Mouse (Mus musculus): ENCODE results near the gene Platr25. TPM values are rescaled to one million over a fixed set of nuclear protein-coding genes. Genes with fewer than 3 reads are reported as not detected.
"Not testable (repeated sequence)": the region's sequence is repeated elsewhere in the genome, so short reads cannot be mapped to it uniquely, and the experiment has no call there.

Gene Platr25
- polyA plus RNA-seq, 1 experiment from 2014 or later: 31.1 TPM

DNA sequence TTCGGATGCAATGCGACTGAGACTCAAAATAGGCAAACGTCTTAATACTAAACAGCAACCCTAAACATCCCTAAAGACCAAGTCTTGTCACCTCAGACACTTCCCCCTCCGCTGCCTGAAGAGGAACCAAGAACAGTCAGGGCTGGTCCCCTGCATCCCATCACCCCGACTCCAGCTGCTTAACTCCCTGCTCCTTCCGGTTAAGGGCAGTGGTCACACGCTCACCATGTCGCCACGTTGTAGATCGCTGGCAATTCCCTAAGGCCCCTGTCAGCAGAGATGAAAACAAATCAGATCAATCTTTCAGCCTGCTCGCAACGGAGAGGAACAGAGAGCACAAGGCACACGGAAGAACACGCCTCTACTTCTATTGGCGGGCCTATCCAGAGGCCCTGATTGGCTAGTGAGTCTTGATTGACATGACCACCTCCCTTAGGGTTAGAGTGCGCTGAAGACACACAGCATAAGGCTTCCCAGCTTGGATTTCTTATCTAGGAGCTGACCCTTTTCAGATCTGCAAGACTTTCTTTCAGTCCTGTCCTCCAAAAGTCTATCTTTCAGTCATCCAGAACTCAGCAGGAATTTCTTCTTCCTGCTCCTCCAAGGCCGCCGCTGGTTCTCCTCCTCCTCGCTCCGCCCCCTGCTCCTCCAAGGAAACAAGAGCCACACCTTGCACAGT, 75.8 kb downstream of the Platr25 start:
- not testable (repeated sequence) for H3K36me3 ChIP-seq (ENCODE audit: control insufficient read depth, insufficient read depth, low read length); H3K4me1 ChIP-seq (replicated peaks; ENCODE audit: control insufficient read depth, insufficient read depth, low read length); H3K9me3 ChIP-seq (ENCODE audit: control insufficient read depth, low read length); H3K27me3 ChIP-seq (ENCODE audit: control insufficient read depth, insufficient read depth, low read depth, low read length)
- peak overlapping the region; percentile 53 for H3K4me3 ChIP-seq (ENCODE audit: low read length)
- peak overlapping the region; percentile 64 for H3K9ac ChIP-seq (ENCODE audit: low read length)
- H3K4me2 ChIP-seq (ENCODE audit: low read depth, low read length): peak overlapping the region; percentile 46
- peak overlapping the region; percentile 39; the same call in 1 of the 2 replicates for H3K27ac ChIP-seq (ENCODE audit: low read length)
- ATAC-seq (ENCODE audit: low read depth): peak; percentile 100
- WGBS: under 1% methylated on average over 16 of the region's 20 CpGs

DNA sequence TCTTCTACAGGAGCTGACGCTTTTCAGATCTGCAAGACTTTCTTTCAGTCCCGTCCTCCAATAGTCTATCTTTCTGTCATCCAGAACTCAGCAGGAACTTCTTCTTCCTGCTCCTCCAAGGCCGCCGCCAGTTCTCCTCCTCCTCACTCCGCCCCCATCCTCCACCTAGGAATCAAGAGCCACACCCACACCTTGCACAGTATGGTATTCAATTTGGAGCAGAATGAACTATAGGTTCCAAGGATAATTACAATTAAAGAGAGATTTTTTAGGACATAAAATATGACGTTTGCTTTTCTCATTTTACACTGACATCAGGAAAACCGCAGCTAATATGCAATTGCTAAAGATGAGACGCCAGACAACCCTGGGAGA, 107.2 kb downstream of the Platr25 start:
- peak overlapping the region; percentile 52 for H3K4me2 ChIP-seq (ENCODE audit: low read depth, low read length)
- H3K9ac ChIP-seq (ENCODE audit: low read length): peak overlapping the region; percentile 43
- peak; percentile 81 for ATAC-seq (ENCODE audit: low read depth)
- peaks cover 3% of the 10 kb centered on the region; the same call in 1 of the 2 replicates for H3K9me3 ChIP-seq (ENCODE audit: control insufficient read depth, low read length)
- 19% methylated on average over 8 of the region's 8 CpGs for WGBS
- no peaks in the 10 kb centered on the region for H3K27me3 ChIP-seq (ENCODE audit: control insufficient read depth, insufficient read depth, low read depth, low read length)
- no peak overlapping the region for H3K27ac ChIP-seq (ENCODE audit: low read length)
- peak overlapping the region; percentile 51 for H3K4me3 ChIP-seq (ENCODE audit: low read length)
- no peaks in the 10 kb centered on the region for H3K4me1 ChIP-seq (replicated peaks; ENCODE audit: control insufficient read depth, insufficient read depth, low read length)
- no peaks in the 10 kb centered on the region for H3K36me3 ChIP-seq (ENCODE audit: control insufficient read depth, insufficient read depth, low read length)

- H3K4me2 ChIP-seq (ENCODE audit: low read depth, low read length): peak overlapping the region; percentile 52
- not testable (repeated sequence) for H3K27me3 ChIP-seq (ENCODE audit: control insufficient read depth, insufficient read depth, low read depth, low read length); H3K27ac ChIP-seq (ENCODE audit: low read length); H3K4me1 ChIP-seq (replicated peaks; ENCODE audit: control insufficient read depth, insufficient read depth, low read length); H3K9me3 ChIP-seq (ENCODE audit: control insufficient read depth, low read length); H3K36me3 ChIP-seq (ENCODE audit: control insufficient read depth, insufficient read depth, low read length)
- ATAC-seq (ENCODE audit: low read depth): peak; percentile 100
- under 1% methylated on average over 16 of the region's 16 CpGs for WGBS
- H3K4me3 ChIP-seq (ENCODE audit: low read length): peak overlapping the region; percentile 51
- H3K9ac ChIP-seq (ENCODE audit: low read length): peak overlapping the region; percentile 43
Observed at GRCm38 (mm10) chr13:62652681-62653368, 107.7 kb downstream of the Platr25 start.

GRCm38 (mm10) chr13:62627071-62627470, 133.4 kb downstream of the Platr25 start:
- not testable (repeated sequence) for H3K27me3 ChIP-seq (ENCODE audit: control insufficient read depth, insufficient read depth, low read depth, low read length); H3K9ac ChIP-seq (ENCODE audit: low read length); H3K36me3 ChIP-seq (ENCODE audit: control insufficient read depth, insufficient read depth, low read length); H3K4me1 ChIP-seq (replicated peaks; ENCODE audit: control insufficient read depth, insufficient read depth, low read length); H3K4me2 ChIP-seq (ENCODE audit: low read depth, low read length); ATAC-seq (ENCODE audit: low read depth); H3K27ac ChIP-seq (ENCODE audit: low read length); H3K9me3 ChIP-seq (ENCODE audit: control insufficient read depth, low read length); H3K4me3 ChIP-seq (ENCODE audit: low read length)
- WGBS: 43% methylated on average over 1 of the region's 1 CpGs

- H3K27ac ChIP-seq (ENCODE audit: low read length); H3K9me3 ChIP-seq (ENCODE audit: control insufficient read depth, low read length); H3K27me3 ChIP-seq (ENCODE audit: control insufficient read depth, insufficient read depth, low read depth, low read length); H3K36me3 ChIP-seq (ENCODE audit: control insufficient read depth, insufficient read depth, low read length); H3K4me1 ChIP-seq (replicated peaks; ENCODE audit: control insufficient read depth, insufficient read depth, low read length): not testable (repeated sequence)
- Histone ChIP-seq H3K4me3 (ENCODE audit: low read length) (peak overlapping the region; percentile 54), H3K4me2 (ENCODE audit: low read depth, low read length) (peak overlapping the region; percentile 56), H3K9ac (ENCODE audit: low read length) (peak overlapping the region; percentile 63)
- WGBS: 9% methylated on average over 7 of the region's 7 CpGs
- ATAC-seq (ENCODE audit: low read depth): peak; percentile 78
Observed at GRCm38 (mm10) chr13:62624277-62624665, 136.2 kb downstream of the Platr25 start.

GRCm38 (mm10) chr13:62623577-62624276, 136.8 kb downstream of the Platr25 start, which contains the start of gene 6720489N17Rik:
6720489N17Rik (minus strand) TSS chr13:62624182.
- Histone ChIP-seq H3K4me2 (ENCODE audit: low read depth, low read length) (peak within 1 kb of the TSS; percentile 56), H3K4me3 (ENCODE audit: low read length) (peak within 1 kb of the TSS; percentile 54), H3K9ac (ENCODE audit: low read length) (peak within 1 kb of the TSS; percentile 63)
- H3K27me3 ChIP-seq (ENCODE audit: control insufficient read depth, insufficient read depth, low read depth, low read length); H3K9me3 ChIP-seq (ENCODE audit: control insufficient read depth, low read length); H3K27ac ChIP-seq (ENCODE audit: low read length); H3K36me3 ChIP-seq (ENCODE audit: control insufficient read depth, insufficient read depth, low read length); H3K4me1 ChIP-seq (replicated peaks; ENCODE audit: control insufficient read depth, insufficient read depth, low read length): not testable (repeated sequence)
- WGBS: under 1% methylated on average over 15 of the region's 15 CpGs
- peak; percentile 100 for ATAC-seq (ENCODE audit: low read depth)

MicroRNAs encoded within 50 kb of the gene (microRNA counts, 519-probe panel; counts per million panel counts)
- not detected for microRNA mmu-miR-713

Small RNA genes within 50 kb of the gene (microRNA-seq; reads per million reads assigned to microRNA genes)
- gene Gm24020 (not detected), gene Gm24588 (not detected), gene Mir713 (not detected)

Other genes with a start within 250 kb of the Platr25 start
- gene Zfp935, start 202.2 kb downstream of the Platr25 start, polyA plus RNA-seq (2015; fragmentation: Nextera tagmentation; extraction: Ambion mirVana): not detected in 2 replicates
- 18.1 and 18.7 TPM in 2 replicates for gene Zfp934, start 189.5 kb downstream of the Platr25 start, polyA plus RNA-seq (2015; fragmentation: Nextera tagmentation; extraction: Ambion mirVana)
- gene 6720489N17Rik, start 136.5 kb downstream of the Platr25 start, polyA plus RNA-seq (2015; fragmentation: Nextera tagmentation; extraction: Ambion mirVana): 13.7 and 13.9 TPM in 2 replicates
- 10.5 and 13.4 TPM in 2 replicates for gene Gm5141, start 25.1 kb upstream of the Platr25 start, polyA plus RNA-seq (2015; fragmentation: Nextera tagmentation; extraction: Ambion mirVana)
- 0.73 and 1.4 TPM in 2 replicates for gene Fbp2, start 97.7 kb upstream of the Platr25 start, polyA plus RNA-seq (2015; fragmentation: Nextera tagmentation; extraction: Ambion mirVana)
- 2.1 and 3.6 TPM in 2 replicates for gene Fbp1, start 127.6 kb upstream of the Platr25 start, polyA plus RNA-seq (2015; fragmentation: Nextera tagmentation; extraction: Ambion mirVana)
- gene 2010111I01Rik, start 204.2 kb upstream of the Platr25 start, polyA plus RNA-seq (2015; fragmentation: Nextera tagmentation; extraction: Ambion mirVana): 129 and 133 TPM in 2 replicates

Measured in lung, embryonic 16.5 days (tissue).